Mouse (Mus musculus): ENCODE data around the gene Ftcd.

The Ftcd gene

DNA sequence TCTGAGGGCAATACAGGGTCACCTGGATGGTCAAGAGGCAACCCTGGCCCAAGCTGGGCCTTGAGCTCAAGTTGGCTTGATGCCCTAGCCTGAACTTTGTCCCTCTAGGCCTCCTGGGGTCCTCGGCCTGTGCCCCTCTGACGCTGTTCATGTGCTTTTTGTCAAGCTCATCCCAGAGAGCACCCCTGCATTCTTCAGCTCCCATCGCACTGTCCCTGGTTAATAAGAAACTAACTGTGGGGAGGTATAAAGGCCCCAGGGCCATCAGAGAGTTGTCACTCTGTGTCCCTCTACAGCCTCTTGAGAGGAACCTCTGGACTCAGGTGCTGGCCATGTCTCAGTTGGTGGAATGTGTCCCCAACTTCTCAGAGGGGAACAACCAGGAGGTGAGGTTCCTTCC is at the start of gene Ftcd:
TSS of gene Ftcd (plus strand) at position 275 of the 400 bp plus-strand sequence.
- no peak for DNase-seq (ENCODE audit: extremely low spot score, low spot score)

GRCm38 (mm10) chr10:76530922-76531321 is 44.5 kb upstream of the Ftcd start:
- no peak for DNase-seq (ENCODE audit: extremely low spot score, low spot score)

GRCm38 (mm10) chr10:76531375-76531774 is 44.1 kb upstream of the Ftcd start, which contains the start of gene Lss:
TSS of gene Lss (plus strand) at chr10:76531588.
- peak; percentile 97 for DNase-seq (ENCODE audit: extremely low spot score, low spot score)

- DNase-seq (ENCODE audit: extremely low spot score, low spot score) = no peak
Measured at GRCm38 (mm10) chr10:76531828-76532227, 43.6 kb upstream of the Ftcd start.

DNA sequence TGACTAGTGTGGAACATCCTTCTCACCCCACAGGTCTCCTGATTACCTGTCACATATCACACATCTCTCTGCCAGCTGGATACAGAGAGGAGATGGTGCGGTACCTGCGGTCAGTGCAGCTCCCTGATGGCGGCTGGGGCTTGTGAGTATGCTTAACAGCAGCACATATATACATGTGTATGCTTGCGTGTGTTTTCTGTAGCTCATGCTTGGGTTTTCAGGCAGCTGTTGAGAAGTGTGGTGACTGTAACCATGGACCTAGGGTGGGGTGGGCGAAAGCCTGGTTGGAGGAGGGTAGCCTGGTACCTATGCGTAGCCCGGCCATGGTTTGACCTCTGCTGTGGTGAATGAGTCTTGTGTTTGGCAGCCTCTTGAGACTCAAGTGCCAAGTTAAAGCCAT is 39.9 kb upstream of the Ftcd start:
- no peak for DNase-seq (ENCODE audit: extremely low spot score, low spot score)

DNA sequence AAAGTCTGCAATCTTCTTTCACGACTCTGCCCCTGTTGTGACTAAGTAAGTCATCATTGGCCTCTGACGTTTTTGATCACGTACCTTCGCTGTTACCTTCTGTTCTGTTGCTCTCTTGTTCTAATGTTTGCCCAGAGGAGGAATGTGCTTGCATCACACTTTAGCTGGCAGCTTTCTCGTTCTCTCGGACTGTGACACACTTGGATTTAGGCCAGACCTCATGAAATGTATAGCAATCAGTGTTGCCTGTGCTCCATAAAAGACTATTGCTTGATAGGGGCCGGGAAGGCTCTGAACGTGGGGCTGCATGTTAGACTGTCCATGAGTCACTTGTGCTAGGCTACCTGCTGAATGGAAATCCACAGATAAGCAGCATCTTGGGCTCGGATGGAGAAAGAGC is 37.8 kb upstream of the Ftcd start:
- no peak for DNase-seq (ENCODE audit: extremely low spot score, low spot score)

- DNase-seq (ENCODE audit: extremely low spot score, low spot score) = no peak
Measured at GRCm38 (mm10) chr10:76541336-76542085, 33.9 kb upstream of the Ftcd start.

- no peak for DNase-seq (ENCODE audit: extremely low spot score, low spot score)
Measured at GRCm38 (mm10) chr10:76542636-76543375, 32.6 kb upstream of the Ftcd start.

GRCm38 (mm10) chr10:76546566-76546965 is 28.9 kb upstream of the Ftcd start:
- no peak for DNase-seq (ENCODE audit: extremely low spot score, low spot score)

DNA sequence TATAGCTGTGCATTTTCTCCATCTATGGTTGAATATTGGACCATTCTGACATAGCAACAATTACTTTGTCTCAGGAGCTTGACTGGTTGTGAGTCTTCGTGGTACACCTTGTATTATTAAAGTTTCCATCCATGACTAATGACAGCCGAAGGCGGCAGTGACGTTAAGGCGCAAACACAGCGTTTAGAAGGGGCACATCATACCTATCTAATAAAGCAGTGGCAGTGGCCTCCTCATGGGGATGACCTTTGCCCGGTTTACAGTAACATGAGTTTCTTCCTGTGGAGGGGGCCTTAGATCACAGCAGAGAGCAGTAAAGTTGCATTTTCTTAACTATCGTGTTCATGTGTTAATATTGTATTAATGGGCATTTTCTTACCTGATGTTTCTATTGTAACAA is 27.2 kb upstream of the Ftcd start:
- no peak for DNase-seq (ENCODE audit: extremely low spot score, low spot score)

- no peak for DNase-seq (ENCODE audit: extremely low spot score, low spot score)
Measured at GRCm38 (mm10) chr10:76550458-76550857, 25.0 kb upstream of the Ftcd start.

GRCm38 (mm10) chr10:76551556-76551955 is 23.9 kb upstream of the Ftcd start:
- no peak for DNase-seq (ENCODE audit: extremely low spot score, low spot score)

- DNase-seq (ENCODE audit: extremely low spot score, low spot score) = no peak
Measured at GRCm38 (mm10) chr10:76554061-76554460, 21.4 kb upstream of the Ftcd start.

DNA sequence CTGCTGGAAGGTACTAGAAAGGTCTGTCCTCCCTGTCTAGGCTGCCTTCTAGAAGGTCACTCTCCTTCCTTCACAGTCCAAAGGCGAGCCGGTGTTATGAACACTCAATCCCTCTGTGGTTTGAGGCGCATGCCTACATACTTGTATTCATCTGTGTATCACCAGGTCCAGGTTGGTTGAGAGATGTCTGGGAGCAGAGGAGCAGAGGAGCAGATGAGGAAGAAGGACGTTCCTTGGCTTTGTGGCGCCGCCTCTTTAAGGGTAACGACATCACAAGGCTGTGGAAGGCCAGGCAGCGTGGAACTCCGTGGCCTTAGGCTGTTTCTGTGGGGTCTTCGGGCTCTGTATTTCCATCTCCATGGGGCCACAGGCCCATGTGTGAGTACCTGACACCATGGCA is 13.5 kb upstream of the Ftcd start, which contains the start of gene Spatc1l:
TSS of gene Spatc1l (plus strand) at position 301 of the 400 bp plus-strand sequence.
- no peak for DNase-seq (ENCODE audit: extremely low spot score, low spot score)

GRCm38 (mm10) chr10:76569996-76570685 is 5.3 kb upstream of the Ftcd start:
- DNase-seq (ENCODE audit: extremely low spot score, low spot score) = no peak

GRCm38 (mm10) chr10:76571070-76571469 is 4.4 kb upstream of the Ftcd start:
- DNase-seq (ENCODE audit: extremely low spot score, low spot score) = no peak

DNA sequence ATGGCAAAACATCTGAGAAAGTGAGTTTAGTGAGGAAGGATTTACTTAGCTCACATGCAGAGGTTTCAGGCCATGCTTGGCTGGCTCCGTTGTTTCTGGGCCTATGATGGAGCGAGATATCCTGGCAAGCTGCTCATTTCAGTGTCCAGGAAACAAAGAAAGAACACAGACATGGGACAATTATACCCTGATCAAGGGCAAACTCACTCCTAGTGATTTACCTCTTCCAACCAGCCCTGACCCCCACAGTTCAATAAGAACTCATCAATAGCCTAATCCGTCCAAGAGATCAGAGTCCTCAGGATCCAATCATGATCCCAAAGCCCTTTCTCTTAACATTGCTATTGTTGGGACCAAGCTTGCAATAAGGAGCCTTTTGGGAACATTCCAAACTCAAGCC is 3.3 kb upstream of the Ftcd start:
- no peak for DNase-seq (ENCODE audit: extremely low spot score, low spot score)

GRCm38 (mm10) chr10:76576920-76577319 is 1.5 kb downstream of the Ftcd start:
- no peak for DNase-seq (ENCODE audit: extremely low spot score, low spot score)

DNA sequence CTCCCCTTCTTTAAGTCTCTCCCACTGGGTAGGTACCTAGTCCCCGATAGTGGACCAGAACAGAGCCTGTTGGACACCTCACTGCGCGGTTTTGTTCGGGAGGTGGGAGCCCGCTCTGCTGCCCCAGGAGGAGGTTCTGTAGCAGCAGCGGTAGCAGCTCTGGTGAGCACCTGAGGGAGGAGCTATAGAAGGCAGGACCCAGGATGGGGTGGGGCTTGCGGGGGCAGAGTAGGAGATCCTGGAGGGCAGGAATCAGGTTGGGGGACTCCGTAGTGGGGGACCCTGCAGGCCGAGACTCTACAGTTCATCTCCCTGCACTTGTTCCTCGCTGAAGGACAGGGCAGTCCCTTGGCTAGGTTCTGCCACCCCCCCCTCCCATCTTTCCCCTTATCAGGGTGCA is 8.7 kb downstream of the Ftcd start:
- no peak for DNase-seq (ENCODE audit: extremely low spot score, low spot score)

DNA sequence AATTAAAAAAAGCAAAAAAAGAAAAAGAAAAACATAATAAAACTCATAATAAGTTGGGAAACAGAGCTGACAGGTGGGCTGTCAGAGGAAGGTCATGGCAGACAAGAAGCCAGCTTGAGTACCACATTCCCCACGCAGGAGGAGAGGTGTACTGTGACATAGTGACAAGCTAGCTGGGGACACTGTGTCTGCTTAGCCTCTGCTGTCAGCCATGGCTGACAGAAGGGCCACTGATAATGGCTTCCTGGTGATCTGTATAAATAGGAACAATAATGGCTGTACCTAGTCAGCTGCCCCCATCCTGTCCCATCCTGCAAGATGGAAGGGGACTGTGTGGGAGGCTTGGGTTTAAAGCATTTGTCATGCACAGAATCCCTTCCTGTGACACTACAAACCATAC is 10.7 kb downstream of the Ftcd start:
- DNase-seq (ENCODE audit: extremely low spot score, low spot score) = no peak

GRCm38 (mm10) chr10:76590197-76590596 is 14.7 kb downstream of the Ftcd start:
- DNase-seq (ENCODE audit: extremely low spot score, low spot score) = no peak

DNA sequence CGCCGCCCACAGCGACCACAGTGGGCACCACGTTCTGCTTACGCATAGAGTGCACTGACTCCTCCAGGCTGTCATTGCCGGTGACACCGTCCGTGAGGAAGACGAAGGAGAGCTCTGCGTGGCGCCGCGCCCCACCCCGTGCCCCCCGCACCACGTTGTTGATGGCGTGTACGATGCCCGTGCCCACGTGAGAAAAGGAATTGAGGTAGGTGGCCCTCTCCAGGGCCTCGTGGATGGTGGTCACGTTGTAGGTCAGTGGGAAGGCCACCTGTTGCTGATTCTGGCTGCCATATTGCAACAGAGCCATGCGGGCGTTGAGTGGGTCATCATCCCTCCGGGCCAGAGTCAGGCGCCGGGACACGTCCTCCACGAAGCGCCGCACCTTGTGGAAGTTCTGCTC is 20.9 kb downstream of the Ftcd start:
- no peak for DNase-seq (ENCODE audit: extremely low spot score, low spot score)

Measured in neural tube, embryonic 10.5 days (tissue).